Mouse (Mus musculus) E14TG2a.4 (cell line): ENCODE measurements around the gene Ppfibp2.
A peak's percentile ranks its signal among the peaks of the same experiment; 100 is the strongest.

ENCODE experiments used
- H3K27me3 ChIP-seq: 2 replicates; pipeline ENCODE4 v1.6.1; 2014; ENCODE audit warnings: low read length, control low read depth; ENCODE audit not compliant: insufficient read depth
- H3K36me3 ChIP-seq: 2 replicates; pipeline ENCODE4 v1.6.1; 2014; ENCODE audit warnings: low read length, control low read depth; ENCODE audit not compliant: insufficient read depth
- H3K4me1 ChIP-seq: replicated peaks from 2 replicates; pipeline ENCODE4 v1.6.1; 2014; ENCODE audit warnings: low read depth, low read length, control low read depth
- H3K4me3 ChIP-seq: replicated peaks from 2 replicates; pipeline ENCODE4 v1.5.1; 2014; ENCODE audit warnings: mild to moderate bottlenecking, low read length
- H3K9me3 ChIP-seq: 2 replicates; pipeline ENCODE4 v1.6.1; 2014; ENCODE audit warnings: low read length, control low read depth
- CTCF ChIP-seq: conservative IDR thresholded peaks from 2 replicates; pipeline ENCODE4 v1.5.1; 2014; ENCODE audit warnings: low read length
- NANOG ChIP-seq: IDR thresholded peaks from 2 replicates; pipeline ENCODE4 v1.6.1; 2014; ENCODE audit warnings: borderline replicate concordance, low read length, mixed read lengths
- POU5F1 ChIP-seq: IDR thresholded peaks from 2 replicates; pipeline ENCODE4 v1.6.1; 2014; ENCODE audit warnings: low read length, borderline replicate concordance

Ppfibp2 gene

GRCm38 (mm10) chr7:107690426-107691221, 95.6 kb downstream of the Ppfibp2 start:
- H3K4me3 ChIP-seq: no peak overlapping the region
- no peaks in the 10 kb centered on the region for H3K27me3 ChIP-seq
- peaks cover 38% of the 10 kb centered on the region for H3K4me1 ChIP-seq
- H3K9me3 ChIP-seq: no peaks in the 10 kb centered on the region
- H3K36me3 ChIP-seq: no peaks in the 10 kb centered on the region
- no peak for TF ChIP-seq CTCF
- no peak for TF ChIP-seq POU5F1
- TF ChIP-seq NANOG: no peak

GRCm38 (mm10) chr7:107691493-107691892, 96.5 kb downstream of the Ppfibp2 start:
- Histone ChIP-seq H3K27me3 (no peaks in the 10 kb centered on the region), H3K36me3 (no peaks in the 10 kb centered on the region), H3K4me1 (peaks cover 31% of the 10 kb centered on the region), H3K9me3 (no peaks in the 10 kb centered on the region), H3K4me3 (no peak overlapping the region)
- TF ChIP-seq NANOG (no peak), CTCF (no peak), POU5F1 (no peak)

- peaks cover 15% of the 10 kb centered on the region for H3K4me1 ChIP-seq
- no peaks in the 10 kb centered on the region for H3K9me3 ChIP-seq
- H3K4me3 ChIP-seq: no peak overlapping the region
- no peaks in the 10 kb centered on the region for H3K36me3 ChIP-seq
- no peaks in the 10 kb centered on the region for H3K27me3 ChIP-seq
- TF ChIP-seq CTCF: no peak
Measured at GRCm38 (mm10) chr7:107694254-107694947, 99.4 kb downstream of the Ppfibp2 start.

- TF ChIP-seq CTCF (no peak), POU5F1 (no peak), NANOG (no peak)
- no peaks in the 10 kb centered on the region for H3K27me3 ChIP-seq
- peaks cover 9% of the 10 kb centered on the region for H3K4me1 ChIP-seq
Measured at GRCm38 (mm10) chr7:107697066-107697465, 102.1 kb downstream of the Ppfibp2 start.

GRCm38 (mm10) chr7:107699926-107700325, 104.9 kb downstream of the Ppfibp2 start:
- TF ChIP-seq CTCF: no peak
- TF ChIP-seq NANOG: no peak
- TF ChIP-seq POU5F1: no peak
- H3K27me3 ChIP-seq: no peaks in the 10 kb centered on the region

More at GRCm38 (mm10) chr7:107697066-107697465, 102.1 kb downstream of the Ppfibp2 start:
- Histone ChIP-seq H3K9me3 (no peaks in the 10 kb centered on the region), H3K4me3 (no peak overlapping the region), H3K36me3 (no peaks in the 10 kb centered on the region)

GRCm38 (mm10) chr7:107700646-107701045, 105.6 kb downstream of the Ppfibp2 start:
- Histone ChIP-seq H3K27me3 (no peaks in the 10 kb centered on the region), H3K9me3 (no peaks in the 10 kb centered on the region), H3K36me3 (no peaks in the 10 kb centered on the region), H3K4me1 (peaks cover 40% of the 10 kb centered on the region), H3K4me3 (no peak overlapping the region)
- TF ChIP-seq POU5F1 (no peak), CTCF (no peak), NANOG (no peak)

More at GRCm38 (mm10) chr7:107699926-107700325, 104.9 kb downstream of the Ppfibp2 start:
- H3K4me1 ChIP-seq: peaks cover 33% of the 10 kb centered on the region
- no peak overlapping the region for H3K4me3 ChIP-seq
- H3K9me3 ChIP-seq: no peaks in the 10 kb centered on the region
- no peaks in the 10 kb centered on the region for H3K36me3 ChIP-seq

GRCm38 (mm10) chr7:107702461-107703380, 107.7 kb downstream of the Ppfibp2 start:
- Histone ChIP-seq H3K36me3 (no peaks in the 10 kb centered on the region), H3K4me3 (no peak overlapping the region), H3K27me3 (no peaks in the 10 kb centered on the region), H3K9me3 (no peaks in the 10 kb centered on the region), H3K4me1 (peaks cover 57% of the 10 kb centered on the region)
- TF ChIP-seq POU5F1: no peak
- TF ChIP-seq NANOG: no peak
- no peak for TF ChIP-seq CTCF

- peak; percentile 56 for TF ChIP-seq NANOG
- TF ChIP-seq POU5F1: no peak
- H3K4me3 ChIP-seq: no peak overlapping the region
- peaks cover 65% of the 10 kb centered on the region for H3K4me1 ChIP-seq
- H3K36me3 ChIP-seq: no peaks in the 10 kb centered on the region
- no peaks in the 10 kb centered on the region for H3K9me3 ChIP-seq
- H3K27me3 ChIP-seq: no peaks in the 10 kb centered on the region
Measured at GRCm38 (mm10) chr7:107705941-107706340, 110.9 kb downstream of the Ppfibp2 start.
